Mouse (Mus musculus) liver, embryonic 14.5 days (tissue): ENCODE data around the gene Papss1. TPM values are rescaled to one million over a fixed set of nuclear protein-coding genes. Genes with fewer than 3 reads are reported as not detected.
A peak's percentile ranks its signal among the peaks of the same experiment; 100 is the strongest.

Source experiments
- ATAC-seq: fragments of 200-750 bp; cut with Nextera tagmentation; 2 replicates; pipeline ENCODE4 v1.8.0; 2017; ENCODE audit warnings: moderate number of reproducible peaks, mild to moderate bottlenecking, moderate library complexity; ENCODE audit not compliant: insufficient read depth
- DNase-seq, 3 experiments: peaks; one replicate each; pipeline ENCODE4 v3.0.0-alpha.2; 2012 to 2013; ENCODE audit warnings: low read depth in 3 of 3, low spot score in 3 of 3
- H3K27ac ChIP-seq: fragments of 300-500 bp; sonication (generic); 2 replicates; pipeline ENCODE4 v1.5.1; 2014; ENCODE audit warnings: moderate library complexity, mild to moderate bottlenecking, control low read depth, inconsistent platforms
- H3K27me3 ChIP-seq: fragments of 300-500 bp; sonication (generic); 2 replicates; pipeline ENCODE4 v1.6.1; 2014; ENCODE audit warnings: mild to moderate bottlenecking, low read length, moderate library complexity; ENCODE audit not compliant: control insufficient read depth, insufficient read depth
- H3K36me3 ChIP-seq: fragments of 300-500 bp; sonication (generic); replicated peaks from 2 replicates; pipeline ENCODE4 v1.6.1; 2014; ENCODE audit warnings: low read depth; ENCODE audit not compliant: control insufficient read depth, insufficient read depth
- H3K4me1 ChIP-seq, 2 experiments: fragments of 200-500 bp in 1 of 2; fragments of 300-500 bp in 1 of 2; sonication (generic) in 1 of 2; replicated peaks; 2 replicates each; pipeline ENCODE4 v1.6.1; 2012 to 2014; ENCODE audit warnings: antibody characterized with exemption in 1 of 2, inconsistent platforms in 1 of 2, low read length in 1 of 2; ENCODE audit not compliant: control insufficient read depth in 2 of 2, insufficient read depth in 2 of 2
- H3K4me2 ChIP-seq: fragments of 300-500 bp; sonication (generic); 2 replicates; pipeline ENCODE4 v1.6.1; 2014; ENCODE audit warnings: low read depth, mild to moderate bottlenecking, control low read depth, moderate library complexity
- H3K4me3 ChIP-seq, 2 experiments: fragments of 200-500 bp in 1 of 2; fragments of 300-500 bp in 1 of 2; sonication (generic) in 1 of 2; 2 replicates each; pipeline ENCODE4 v1.5.1; 2012 to 2014; ENCODE audit warnings: low read depth in 2 of 2, low read length in 2 of 2, mild to moderate bottlenecking in 2 of 2, control low read depth in 1 of 2, inconsistent platforms in 1 of 2, moderate library complexity in 1 of 2; ENCODE audit not compliant: insufficient read depth in 1 of 2
- H3K9ac ChIP-seq: fragments of 300-500 bp; sonication (generic); replicated peaks from 2 replicates; pipeline ENCODE4 v1.6.1; 2014; ENCODE audit warnings: mild to moderate bottlenecking, control low read depth, moderate library complexity
- H3K9me3 ChIP-seq: fragments of 300-500 bp; sonication (generic); 2 replicates; pipeline ENCODE4 v1.6.1; 2016; ENCODE audit warnings: low read length, mixed read lengths; ENCODE audit not compliant: control insufficient read depth
- CTCF ChIP-seq: IDR thresholded peaks from 2 replicates; pipeline ENCODE4 v1.5.1; 2016; ENCODE audit warnings: antibody characterized with exemption, low read depth, control low read depth
- EP300 ChIP-seq: IDR thresholded peaks from 2 replicates; pipeline ENCODE4 v1.6.1; 2016; ENCODE audit warnings: antibody characterized with exemption, low read depth
- WGBS: fragments of 180-500 bp; shearing (Covaris S2); extraction: QIAGEN DNeasy Blood & Tissue Kit; methylation state at CpG from one replicate; pipeline ENCODE4 v1.1.7; 2014; ENCODE audit not compliant: insufficient replicate concordance; 5-methylcytosine and 5-hydroxymethylcytosine counted together
- polyA plus RNA-seq, 2 experiments: library from polyadenylated mRNA; depleted of rRNA in 1 of 2; stranded (reverse) in 1 of 2; unstranded in 1 of 2; fragments of >200 nt; fragmentation: Nextera tagmentation in 1 of 2; extraction: Ambion mirVana in 1 of 2; gene quantifications; 2 replicates each; pipeline versions ENCODE4 v1.2.1 to v1.2.3; 2012 to 2014

Gene Papss1
- polyA plus RNA-seq (2012; rRNA removed) (5.0 and 6.5 TPM in 2 replicates), polyA plus RNA-seq (2014; fragmentation: Nextera tagmentation; extraction: Ambion mirVana) (8.0 and 8.2 TPM in 2 replicates)

GRCm38 (mm10) chr3:131564430-131565256 lies at the start of gene Papss1:
Gene Papss1, plus strand, starts transcription at chr3:131564768.
- peak; percentile 98 to 99 (median 98) for DNase-seq
- Histone ChIP-seq H3K9me3 (no peaks in the 10 kb centered on the region), H3K4me3 (peak within 1 kb of the TSS; percentile 67 to 75), H3K4me2 (peak within 1 kb of the TSS; percentile 87), H3K27ac (peak within 1 kb of the TSS; percentile 25), H3K27me3 (no peaks in the 10 kb centered on the region), H3K9ac (peak within 1 kb of the TSS; percentile 52), H3K4me1 (peaks cover 9 to 16% of the 10 kb centered on the region in 2 experiments; a peak in 2 of 4 replicates), H3K36me3 (no peaks in the 10 kb centered on the region)
- no peak for TF ChIP-seq EP300
- TF ChIP-seq CTCF: no peak
- peak; percentile 97 for ATAC-seq
- under 1% methylated on average over 73 of the region's 73 CpGs for WGBS

GRCm38 (mm10) chr3:131516332-131516999 lies 48.1 kb upstream of the Papss1 start:
- Histone ChIP-seq H3K4me3 (no peak overlapping the region), H3K9me3 (no peaks in the 10 kb centered on the region), H3K4me1 (no peaks in the 10 kb centered on the region), H3K27me3 (no peaks in the 10 kb centered on the region), H3K9ac (no peak overlapping the region), H3K27ac (no peak overlapping the region), H3K4me2 (no peak overlapping the region), H3K36me3 (no peaks in the 10 kb centered on the region)
- WGBS: 57% methylated on average over 7 of the region's 7 CpGs
- DNase-seq: no peak
- no peak for ATAC-seq
- no peak for TF ChIP-seq EP300
- no peak for TF ChIP-seq CTCF

GRCm38 (mm10) chr3:131517756-131518155 lies 46.8 kb upstream of the Papss1 start:
- TF ChIP-seq CTCF (no peak), EP300 (no peak)
- no peak overlapping the region for H3K27ac ChIP-seq
- H3K9ac ChIP-seq: no peak overlapping the region
- no peaks in the 10 kb centered on the region for H3K9me3 ChIP-seq
- H3K27me3 ChIP-seq: no peaks in the 10 kb centered on the region
- WGBS: 54% methylated on average over 6 of the region's 6 CpGs
- H3K4me3 ChIP-seq: no peak overlapping the region
- no peaks in the 10 kb centered on the region for H3K4me1 ChIP-seq
- ATAC-seq (no peak), DNase-seq (no peak)
- H3K4me2 ChIP-seq: no peak overlapping the region
- no peaks in the 10 kb centered on the region for H3K36me3 ChIP-seq

GRCm38 (mm10) chr3:131521206-131521605 lies 43.4 kb upstream of the Papss1 start:
- ATAC-seq (no peak), DNase-seq (no peak)
- no peak overlapping the region for H3K27ac ChIP-seq
- no peak overlapping the region for H3K4me2 ChIP-seq
- no peak overlapping the region for H3K4me3 ChIP-seq
- 53% methylated on average over 4 of the region's 4 CpGs for WGBS
- H3K9me3 ChIP-seq: no peaks in the 10 kb centered on the region
- no peaks in the 10 kb centered on the region for H3K36me3 ChIP-seq
- H3K4me1 ChIP-seq: no peaks in the 10 kb centered on the region
- TF ChIP-seq EP300 (no peak), CTCF (no peak)
- no peaks in the 10 kb centered on the region for H3K27me3 ChIP-seq
- H3K9ac ChIP-seq: no peak overlapping the region

- no peaks in the 10 kb centered on the region for H3K27me3 ChIP-seq
- no peak overlapping the region for H3K9ac ChIP-seq
- ATAC-seq: no peak
- H3K4me2 ChIP-seq: no peak overlapping the region
- no peaks in the 10 kb centered on the region for H3K4me1 ChIP-seq
- no peak for DNase-seq
- H3K27ac ChIP-seq: no peak overlapping the region
- WGBS: 56% methylated on average over 7 of the region's 7 CpGs
- no peak overlapping the region for H3K4me3 ChIP-seq
- no peak for TF ChIP-seq CTCF
- no peak for TF ChIP-seq EP300
- no peaks in the 10 kb centered on the region for H3K9me3 ChIP-seq
- H3K36me3 ChIP-seq: no peaks in the 10 kb centered on the region
These were observed 42.3 kb upstream of the Papss1 start for GRCm38 (mm10) chr3:131522243-131522642.
